Mouse (Mus musculus) testis, postnatal 10 days (tissue): ENCODE data around the gene Trim3.

Source experiments
- DNase-seq: peaks from one replicate; pipeline ENCODE4 v3.0.0; 2021; ENCODE audit warnings: low spot score

The Trim3 gene

GRCm38 (mm10) chr7:105633127-105633800, at the start of gene Trim3:
Gene Trim3, minus strand, starts transcription at chr7:105633571.
- peak; percentile 97 for DNase-seq

GRCm38 (mm10) chr7:105650639-105651435, 17.5 kb upstream of the Trim3 start, which contains the start of gene Dnhd1:
Gene Dnhd1, plus strand, starts transcription at chr7:105650827.
- peak; percentile 82 for DNase-seq

GRCm38 (mm10) chr7:105641936-105642335, 8.6 kb upstream of the Trim3 start:
- DNase-seq = no peak

- DNase-seq = no peak
Observed at GRCm38 (mm10) chr7:105640894-105641255, 7.5 kb upstream of the Trim3 start.

- DNase-seq = peak; percentile 95
Observed at GRCm38 (mm10) chr7:105640233-105640893, 7.0 kb upstream of the Trim3 start, which contains the start of the genes Arfip2 and Gm45799. Gene Arfip2, minus strand, starts transcription at chr7:105640416. Gene Gm45799, plus strand, starts transcription at chr7:105640552.

GRCm38 (mm10) chr7:105639756-105640155, 6.4 kb upstream of the Trim3 start, which contains the start of gene Timm10b:
Gene Timm10b, plus strand, starts transcription at chr7:105640056.
- no peak for DNase-seq

GRCm38 (mm10) chr7:105639304-105639703, 5.9 kb upstream of the Trim3 start:
- DNase-seq = peak; percentile 70

- DNase-seq = no peak
Observed at GRCm38 (mm10) chr7:105638776-105639175, 5.4 kb upstream of the Trim3 start.

GRCm38 (mm10) chr7:105635726-105636125, 2.4 kb upstream of the Trim3 start:
- DNase-seq = no peak

GRCm38 (mm10) chr7:105634272-105634920, 1.0 kb upstream of the Trim3 start:
- DNase-seq = no peak

GRCm38 (mm10) chr7:105633801-105634135, 397 bp upstream of the Trim3 start:
- no peak for DNase-seq

GRCm38 (mm10) chr7:105632551-105632972, 809 bp downstream of the Trim3 start:
- DNase-seq = no peak

GRCm38 (mm10) chr7:105628633-105629032, 4.7 kb downstream of the Trim3 start:
- DNase-seq = no peak

GRCm38 (mm10) chr7:105625397-105625796, 8.0 kb downstream of the Trim3 start:
- DNase-seq = no peak

- no peak for DNase-seq
Observed at GRCm38 (mm10) chr7:105621646-105622292, 11.6 kb downstream of the Trim3 start.

- no peak for DNase-seq
Observed at GRCm38 (mm10) chr7:105621053-105621452, 12.3 kb downstream of the Trim3 start.

- no peak for DNase-seq
Observed at GRCm38 (mm10) chr7:105619701-105620100, 13.7 kb downstream of the Trim3 start.

- no peak for DNase-seq
Observed at GRCm38 (mm10) chr7:105617810-105618209, 15.6 kb downstream of the Trim3 start.

- DNase-seq = no peak
Observed at GRCm38 (mm10) chr7:105616561-105616960, 16.8 kb downstream of the Trim3 start.

GRCm38 (mm10) chr7:105615720-105616119, 17.7 kb downstream of the Trim3 start:
- no peak for DNase-seq

- no peak for DNase-seq
Observed at GRCm38 (mm10) chr7:105614400-105614799, 19.0 kb downstream of the Trim3 start.

- no peak for DNase-seq
Observed at GRCm38 (mm10) chr7:105611767-105612166, 21.6 kb downstream of the Trim3 start.
